ENCODE assay signal across 8 mouse cellular contexts in the genomic region with DNA sequence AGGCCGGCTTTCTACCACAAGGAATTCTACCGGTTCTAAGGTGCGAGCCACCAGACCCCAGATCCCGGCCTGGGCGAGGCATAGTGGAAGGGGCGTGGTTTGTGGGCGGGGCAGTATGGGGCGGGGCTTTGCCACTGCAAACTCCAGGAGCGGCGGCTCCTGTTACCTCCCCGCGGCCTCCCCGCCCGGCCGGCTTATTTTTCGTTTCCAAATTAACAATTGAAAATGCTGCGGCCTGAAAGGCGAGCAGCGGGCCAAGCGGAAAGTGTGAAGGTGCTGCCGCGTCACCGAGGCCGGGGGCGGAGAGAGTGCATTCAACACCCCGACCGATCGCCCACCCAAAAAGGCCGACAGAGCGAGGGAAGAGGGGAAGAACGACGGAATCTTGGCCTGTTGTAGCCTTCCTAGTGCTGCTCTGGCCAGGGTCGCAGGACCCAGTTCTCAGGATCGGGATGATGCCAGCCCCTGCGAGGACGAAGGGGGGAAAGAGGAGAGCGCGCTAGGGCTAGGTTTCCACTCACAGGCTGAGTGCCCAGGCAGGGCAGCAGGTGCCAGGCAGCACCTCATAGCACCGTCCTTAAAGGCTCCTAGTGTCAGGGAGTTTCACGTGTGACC. TPM values are rescaled to one million over a fixed set of nuclear protein-coding genes. Genes with fewer than 3 reads are reported as not detected.
DNase-seq lines count a peak whose midpoint lies in the region; ATAC-seq and TF ChIP-seq lines count a peak whose summit lies in the region.

No protein-coding gene starts in this region.

- H3K9me3 ChIP-seq in intestine, embryonic 16.5 days (ENCODE audit: control insufficient read depth, low read length): no peaks in the 10 kb centered on the region
- H3K9me3 ChIP-seq in neural tube, embryonic 15.5 days (replicated peaks): no peaks in the 10 kb centered on the region

- DNase-seq in 3134 (ENCODE audit: extremely low read depth, insufficient read length, low spot score): peak; percentile 52
- peak; percentile 8 for DNase-seq in T-cell, adult 2 months (ENCODE audit: low spot score)
- DNase-seq in lung, adult 2 months: peak; percentile 54
- DNase-seq in urinary bladder, adult 2 months (ENCODE audit: low spot score): peak; percentile 42

- H3K9ac ChIP-seq in intestine, embryonic 16.5 days (ENCODE audit: low read depth, low read length): peak overlapping the region; percentile 66
- peak overlapping the region; percentile 57 for H3K9ac ChIP-seq in neural tube, embryonic 15.5 days (replicated peaks)

- 2% methylated on average over 40 of the region's 40 CpGs for WGBS in intestine, embryonic 16.5 days
- whole genome bisulfite sequencing in lung, adult 2 months: 1% methylated on average over 40 of the region's 40 CpGs
- 1% methylated on average over 40 of the region's 40 CpGs for WGBS in neural tube, embryonic 15.5 days

- TF ChIP-seq POLR2A in cortical plate, adult 2 months (IDR thresholded peaks at IDR 0.05; ENCODE audit: extremely low read depth, insufficient read depth, low read length): no peak
- TF ChIP-seq POLR2A in lung, adult 2 months (IDR thresholded peaks at IDR 0.05; ENCODE audit: borderline replicate concordance, extremely low read depth, low read depth, low read length): no peak

- H3K4me2 ChIP-seq in intestine, embryonic 16.5 days (ENCODE audit: low read depth, low read length): peak overlapping the region; percentile 98
- H3K4me2 ChIP-seq in neural tube, embryonic 15.5 days: peak overlapping the region; percentile 97

- peak overlapping the region; percentile 38 for H3K4me3 ChIP-seq in cortical plate, adult 2 months (ENCODE audit: insufficient read depth, low read length)
- H3K4me3 ChIP-seq in intestine, embryonic 16.5 days (ENCODE audit: low read length): peak overlapping the region; percentile 59
- peak overlapping the region; percentile 61 for H3K4me3 ChIP-seq in lung, adult 2 months (replicated peaks; ENCODE audit: extremely low read depth, low read depth, low read length)
- peak overlapping the region; percentile 51 for H3K4me3 ChIP-seq in neural tube, embryonic 15.5 days (replicated peaks)

- ATAC-seq in granulocyte monocyte progenitor cell, adult 5-6 weeks (replicated peaks; ENCODE audit: poor library complexity, severe bottlenecking): peak; percentile 79
- peak; percentile 91 for ATAC-seq in intestine, embryonic 16.5 days
- ATAC-seq in neural tube, embryonic 15.5 days (ENCODE audit: low FRiP score): peak; percentile 81

- peaks cover 2% of the 10 kb centered on the region; the same call in 1 of the 2 replicates for H3K27me3 ChIP-seq in intestine, embryonic 16.5 days (replicated peaks; ENCODE audit: control insufficient read depth, insufficient read depth, low read length)
- peaks cover 23% of the 10 kb centered on the region for H3K27me3 ChIP-seq in neural tube, embryonic 15.5 days (replicated peaks)

- no peaks in the 10 kb centered on the region for H3K36me3 ChIP-seq in intestine, embryonic 16.5 days (ENCODE audit: control insufficient read depth, insufficient read depth, low read length)
- no peaks in the 10 kb centered on the region for H3K36me3 ChIP-seq in neural tube, embryonic 15.5 days

- no peak for TF ChIP-seq CTCF in cortical plate, adult 2 months (IDR thresholded peaks at IDR 0.05; ENCODE audit: extremely low read depth, insufficient read depth, low read length)
- no peak for TF ChIP-seq CTCF in lung, adult 2 months (IDR thresholded peaks at IDR 0.05; ENCODE audit: insufficient read depth, low read length)

- no peak overlapping the region for H3K27ac ChIP-seq in cortical plate, adult 2 months (ENCODE audit: insufficient read depth, low read length)
- no peak overlapping the region for H3K27ac ChIP-seq in intestine, embryonic 16.5 days (ENCODE audit: low read length)
- H3K27ac ChIP-seq in neural tube, embryonic 15.5 days (replicated peaks): no peak overlapping the region

- H3K4me1 ChIP-seq in cortical plate, adult 2 months (ENCODE audit: control insufficient read depth, insufficient read depth, low read length): no peaks in the 10 kb centered on the region
- peaks cover 10% of the 10 kb centered on the region for H3K4me1 ChIP-seq in intestine, embryonic 16.5 days (ENCODE audit: control insufficient read depth, insufficient read depth, low read length)
- peaks cover 6% of the 10 kb centered on the region; the same call in 1 of the 2 replicates for H3K4me1 ChIP-seq in lung, adult 2 months (ENCODE audit: control insufficient read depth, insufficient read depth, low read length)
- peaks cover 24% of the 10 kb centered on the region for H3K4me1 ChIP-seq in neural tube, embryonic 15.5 days

RNA-seq across cellular contexts. Expression of a gene that starts 17.3 kb away (rescaled TPM):
- polyA plus RNA-seq in cortical plate, adult 2 months (2012; rRNA removed): 10.9 and 11.2 TPM in 2 replicates
- total RNA-seq in granulocyte monocyte progenitor cell, adult 5-6 weeks (2014; fragmentation: Nextera tagmentation): 0.96 TPM in 1 of 2 replicates, not detected in the other
- total RNA-seq in granulocyte monocyte progenitor cell, adult 5-6 weeks (2017): not detected in 2 replicates
- 2.0 and 2.3 TPM in 2 replicates for polyA plus RNA-seq in intestine, embryonic 16.5 days (2015; fragmentation: Nextera tagmentation; extraction: Ambion mirVana)
- polyA plus RNA-seq in lung, adult 2 months (2012; rRNA removed): 8.2 and 8.3 TPM in 2 replicates
- polyA plus RNA-seq in neural tube, embryonic 15.5 days (2015; fragmentation: Nextera tagmentation; extraction: Ambion mirVana): 5.8 and 6.7 TPM in 2 replicates
- polyA plus RNA-seq in urinary bladder, adult 2 months (2012; rRNA removed): 20.2 and 21.7 TPM in 2 replicates
